Mouse (Mus musculus) B cell, adult (primary cell): ENCODE data around the gene Gstt2. TPM values are rescaled to one million over a fixed set of nuclear protein-coding genes. Genes with fewer than 3 reads are reported as not detected.

Experiments used
- total RNA-seq: library from RNA; stranded (reverse); gene quantifications from 4 replicates; pipeline ENCODE4 v1.2.4, GENCODE M21; 2023; ENCODE audit not compliant: inconsistent age

Gene Gstt2
- total RNA-seq, result 30.2 to 44.1 TPM (median 38.2 TPM) in 4 replicates

GRCm38 (mm10) chr10:75837248-75837759, at the start of gene Gstt2:
Gene Gstt2, minus strand, starts transcription at chr10:75837424.

GRCm38 (mm10) chr10:75859786-75860470, 22.7 kb upstream of the Gstt2 start, which contains the start of gene Mif:
Gene Mif, minus strand, starts transcription at chr10:75860240.

GRCm38 (mm10) chr10:75822443-75822842, 14.8 kb downstream of the Gstt2 start, which contains the start of gene Gstt4:
Gene Gstt4, minus strand, starts transcription at chr10:75822543.

GRCm38 (mm10) chr10:75798176-75798696, 39.0 kb downstream of the Gstt2 start, which contains the start of gene Gstt1:
Gene Gstt1, minus strand, starts transcription at chr10:75798584.

Other genes starting within 250 kb of the Gstt2 start
- 0.26 to 1.6 TPM (median 0.73 TPM) in 4 replicates for gene Ggt5, start 248.1 kb downstream of the Gstt2 start, total RNA-seq
- 2.0 to 3.1 TPM (median 2.7 TPM) in 4 replicates for gene Susd2, start 193.4 kb downstream of the Gstt2 start, total RNA-seq
- gene Cabin1, start 73.1 kb downstream of the Gstt2 start, total RNA-seq, result 85.4 to 99.8 TPM (median 93.3 TPM) in 4 replicates
- gene Ddt, start 64.0 kb downstream of the Gstt2 start, total RNA-seq, result 27.4 to 36.0 TPM (median 31.1 TPM) in 4 replicates
- not detected in 4 replicates for gene Gm20441, start 56.5 kb downstream of the Gstt2 start, total RNA-seq
- gene Gstt3, start 56.0 kb downstream of the Gstt2 start, total RNA-seq, result 6.7 to 10.3 TPM (median 8.6 TPM) in 4 replicates
- gene Gstt1, start 38.8 kb downstream of the Gstt2 start, total RNA-seq, result not detected in 4 replicates
- gene Gstt4, start 14.9 kb downstream of the Gstt2 start, total RNA-seq, result not detected in 4 replicates
- gene Mif, start 22.8 kb upstream of the Gstt2 start, total RNA-seq, result 226 to 261 TPM (median 242 TPM) in 4 replicates
- 14.4 to 19.2 TPM (median 14.8 TPM) in 4 replicates for gene Derl3, start 56.0 kb upstream of the Gstt2 start, total RNA-seq
- 75.2 to 82.6 TPM (median 81.7 TPM) in 4 replicates for gene Smarcb1, start 84.2 kb upstream of the Gstt2 start, total RNA-seq
- gene Chchd10, start 95.7 kb upstream of the Gstt2 start, total RNA-seq, result 144 to 159 TPM (median 149 TPM) in 4 replicates
- 2.2 to 5.1 TPM (median 3.2 TPM) in 4 replicates for gene Mmp11, start 99.1 kb upstream of the Gstt2 start, total RNA-seq
- gene Gm867, start 103.2 kb upstream of the Gstt2 start, total RNA-seq, result not detected in 4 replicates
- 106 to 145 TPM (median 134 TPM) in 4 replicates for gene Vpreb3, start 105.6 kb upstream of the Gstt2 start, total RNA-seq
- 1.3 to 2.0 TPM (median 1.6 TPM) in 4 replicates for gene Gm5134, start 117.1 kb upstream of the Gstt2 start, total RNA-seq
- gene Zfp280b, start 195.2 kb upstream of the Gstt2 start, total RNA-seq, result 10.6 to 16.2 TPM (median 12.9 TPM) in 4 replicates